Mouse (Mus musculus): ENCODE data around the gene Cd6.

The Cd6 gene

GRCm38 (mm10) chr19:10839010-10839892 is 9.4 kb upstream of the Cd6 start, which contains the start of gene Slc15a3:
Gene Slc15a3, plus strand, starts transcription at chr19:10839727.
- no peak for DNase-seq (ENCODE audit: low spot score)

DNA sequence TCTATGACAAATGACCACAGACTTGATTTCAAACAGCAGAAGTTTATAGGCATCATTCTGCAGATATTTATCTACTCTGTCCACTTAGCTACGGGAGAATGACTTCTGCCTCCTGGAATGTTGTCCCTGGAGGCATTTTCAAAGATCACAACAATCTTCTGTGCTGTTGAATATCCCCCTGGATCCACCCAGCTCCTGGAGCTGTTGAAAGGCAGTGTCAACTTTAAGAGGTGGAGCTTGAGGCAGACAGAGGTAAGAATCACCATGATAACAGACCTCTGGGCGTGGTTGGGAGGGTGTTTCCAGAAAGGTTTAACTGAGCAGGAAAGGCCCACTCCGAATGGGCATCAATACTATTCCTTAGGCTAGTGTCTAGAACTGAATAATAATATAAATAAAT is 5.8 kb upstream of the Cd6 start:
- DNase-seq (ENCODE audit: low spot score): no peak

- DNase-seq (ENCODE audit: low spot score): no peak
Measured at GRCm38 (mm10) chr19:10833611-10834010, 3.8 kb upstream of the Cd6 start.

DNA sequence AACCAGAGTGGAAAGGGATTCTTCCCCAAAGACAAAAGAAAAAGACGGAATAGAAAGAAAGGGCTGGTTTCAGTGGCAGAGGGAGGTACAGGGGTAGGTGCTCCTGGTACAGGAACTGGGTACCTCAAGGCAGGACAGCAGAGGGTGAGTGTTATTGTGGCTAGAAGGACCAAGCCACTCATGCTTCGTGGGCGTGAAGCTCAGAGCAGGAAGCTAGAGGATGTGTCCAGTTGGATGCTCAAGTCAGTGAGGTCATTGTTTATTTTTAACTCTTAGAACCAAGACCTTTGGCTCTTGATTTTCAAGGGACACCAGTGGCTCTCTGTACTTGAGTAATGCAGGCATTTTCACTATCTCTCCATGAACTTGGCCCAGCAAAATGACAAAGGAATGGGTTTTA is 2.2 kb upstream of the Cd6 start:
- no peak for DNase-seq (ENCODE audit: low spot score)

GRCm38 (mm10) chr19:10831424-10831823 is 1.6 kb upstream of the Cd6 start:
- peak; percentile 63 for DNase-seq (ENCODE audit: low spot score)

DNA sequence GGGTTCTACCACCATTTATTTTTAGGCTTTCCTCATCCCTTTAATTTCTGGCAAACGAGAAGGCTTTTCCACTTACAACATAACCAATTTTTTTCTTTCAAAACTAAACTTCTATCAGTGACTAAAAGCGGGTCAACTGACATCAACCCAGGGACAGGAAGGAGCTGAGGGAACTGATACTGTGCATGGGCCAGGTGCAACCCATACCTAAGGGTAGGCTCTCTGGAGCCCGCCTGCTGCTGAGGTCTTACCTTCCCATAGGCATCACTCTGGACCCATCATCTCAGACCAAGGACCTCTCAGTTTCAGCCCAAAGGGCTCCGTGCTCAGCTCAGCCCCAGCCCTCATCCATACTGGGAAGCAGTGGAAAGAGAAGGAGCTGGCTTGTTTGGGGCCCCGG is 1.5 kb downstream of the Cd6 start:
- no peak for DNase-seq (ENCODE audit: low spot score)

- DNase-seq (ENCODE audit: low spot score): no peak
Measured at GRCm38 (mm10) chr19:10824061-10824460, 5.8 kb downstream of the Cd6 start.

- DNase-seq (ENCODE audit: low spot score): no peak
Measured at GRCm38 (mm10) chr19:10822534-10822933, 7.3 kb downstream of the Cd6 start.

DNA sequence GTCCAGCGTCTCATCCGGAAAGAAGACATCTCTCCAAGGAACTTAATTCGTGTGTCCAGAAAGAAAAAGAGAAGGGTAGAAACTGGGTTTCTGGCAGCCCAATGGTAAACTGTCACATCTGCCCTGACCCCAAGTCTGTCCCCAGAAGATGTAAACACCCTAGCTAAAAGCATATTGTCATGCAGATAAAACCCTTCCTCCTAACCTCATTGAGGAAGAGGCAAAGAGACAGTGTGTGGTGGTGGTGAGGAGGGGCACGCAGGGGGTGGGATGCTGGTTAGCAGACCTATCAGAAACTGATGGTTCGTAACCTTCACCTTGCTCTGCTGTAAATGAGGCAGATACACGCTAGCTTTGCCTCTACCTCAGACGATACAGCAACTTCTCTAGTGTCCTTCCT is 8.5 kb downstream of the Cd6 start:
- no peak for DNase-seq (ENCODE audit: low spot score)

GRCm38 (mm10) chr19:10818217-10818946 is 11.5 kb downstream of the Cd6 start:
- peak; percentile 28 for DNase-seq (ENCODE audit: low spot score)

- no peak for DNase-seq (ENCODE audit: low spot score)
Measured at GRCm38 (mm10) chr19:10816462-10816861, 13.4 kb downstream of the Cd6 start.

GRCm38 (mm10) chr19:10815871-10816270 is 14.0 kb downstream of the Cd6 start:
- DNase-seq (ENCODE audit: low spot score): no peak

DNA sequence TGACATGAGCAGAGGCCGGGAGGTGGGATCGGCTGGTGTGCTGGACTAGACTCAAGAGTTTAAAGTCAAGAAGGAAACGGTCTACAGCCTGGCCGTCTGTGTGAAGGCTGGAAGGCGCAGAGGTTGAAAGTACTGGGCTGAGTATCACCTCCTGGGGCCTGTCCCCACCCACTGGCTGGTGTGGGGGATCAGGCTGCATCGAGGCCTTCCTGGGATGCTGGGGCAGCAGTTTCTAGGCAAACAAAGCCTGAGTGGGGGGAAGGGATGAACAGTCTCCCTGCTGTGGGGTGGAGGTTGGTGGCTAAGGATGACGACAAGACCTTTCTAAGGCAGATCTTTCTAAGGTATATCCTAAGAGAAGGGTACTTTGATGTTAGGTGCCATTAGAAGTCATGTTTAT is 16.0 kb downstream of the Cd6 start:
- DNase-seq (ENCODE audit: low spot score): no peak

DNA sequence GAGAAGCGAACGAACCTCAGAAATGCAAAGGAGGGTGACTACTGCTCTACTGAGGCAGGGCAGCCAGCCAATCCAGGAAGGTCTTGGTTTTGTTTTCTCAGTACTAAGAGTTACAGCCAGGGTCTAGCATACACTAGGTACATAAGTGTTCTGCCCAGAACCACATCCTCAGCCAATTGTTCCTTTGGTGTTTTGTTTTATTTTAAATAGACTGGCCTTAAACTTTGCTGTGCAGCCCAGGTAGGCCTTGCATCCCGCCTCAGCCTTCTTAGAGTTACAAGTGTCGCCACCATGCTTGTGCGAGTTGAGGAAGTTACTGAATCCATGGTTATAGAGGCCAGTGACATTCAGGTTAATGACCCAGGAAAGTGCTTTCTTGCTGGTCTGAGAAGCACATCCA is 16.8 kb downstream of the Cd6 start:
- no peak for DNase-seq (ENCODE audit: low spot score)

DNA sequence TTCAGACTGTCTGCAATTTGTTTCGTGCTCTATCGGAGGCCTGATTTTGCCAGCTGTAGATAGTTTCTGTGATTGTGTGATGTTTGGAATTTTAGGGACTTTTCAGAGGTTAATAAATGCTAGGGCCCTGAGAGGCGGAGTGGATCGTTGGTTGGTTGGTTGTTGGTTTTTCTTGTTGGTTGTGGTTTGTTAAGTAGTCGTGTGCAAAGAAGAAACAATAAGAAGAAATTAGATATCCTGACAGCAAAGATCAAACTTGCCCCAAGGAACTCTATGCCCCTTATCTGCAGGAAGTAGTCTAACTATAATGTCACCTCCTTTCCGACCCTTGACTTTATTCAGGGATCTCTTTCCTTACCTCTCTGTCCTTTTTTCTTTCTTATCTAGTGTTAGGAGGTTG is 18.4 kb downstream of the Cd6 start:
- no peak for DNase-seq (ENCODE audit: low spot score)

GRCm38 (mm10) chr19:10810176-10810492 is 19.7 kb downstream of the Cd6 start:
- no peak for DNase-seq (ENCODE audit: low spot score)

GRCm38 (mm10) chr19:10809428-10810175 is 20.3 kb downstream of the Cd6 start:
- no peak for DNase-seq (ENCODE audit: low spot score)

DNA sequence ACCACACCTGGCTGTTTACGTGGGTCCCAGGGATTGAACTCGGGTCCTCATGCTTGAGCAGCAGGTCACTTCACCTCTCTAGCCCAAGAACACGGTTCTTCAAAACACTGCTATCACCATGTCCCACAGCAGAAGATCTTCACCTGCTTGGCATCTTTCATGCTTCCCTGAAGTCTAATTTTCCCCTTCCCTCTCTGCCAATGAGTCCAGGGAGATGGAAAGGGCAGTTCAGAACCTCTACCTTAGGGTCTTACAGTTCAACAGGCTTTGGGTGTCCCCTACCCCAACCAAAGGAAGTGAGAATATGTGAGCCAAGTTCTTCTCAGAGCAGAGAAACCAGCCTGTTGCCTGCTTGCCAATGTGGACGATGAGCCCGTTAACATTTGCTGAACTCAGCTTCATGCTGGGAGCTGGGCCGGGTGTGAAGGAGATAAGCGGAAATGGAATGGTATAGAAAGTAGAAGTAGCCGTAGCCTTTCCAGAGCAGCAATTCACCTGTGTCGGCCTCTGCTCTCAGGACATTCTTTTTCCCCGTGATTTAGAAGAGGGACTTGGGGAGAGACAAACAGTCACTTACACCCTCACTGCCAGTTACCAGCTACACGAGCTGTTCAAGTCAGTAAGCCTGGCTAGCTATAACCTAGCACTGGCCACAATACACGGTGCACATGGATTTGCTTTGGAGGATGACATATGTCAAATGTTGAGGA is 21.2 kb downstream of the Cd6 start:
- DNase-seq (ENCODE audit: low spot score): no peak

GRCm38 (mm10) chr19:10805661-10806285 is 24.1 kb downstream of the Cd6 start:
- no peak for DNase-seq (ENCODE audit: low spot score)

DNA sequence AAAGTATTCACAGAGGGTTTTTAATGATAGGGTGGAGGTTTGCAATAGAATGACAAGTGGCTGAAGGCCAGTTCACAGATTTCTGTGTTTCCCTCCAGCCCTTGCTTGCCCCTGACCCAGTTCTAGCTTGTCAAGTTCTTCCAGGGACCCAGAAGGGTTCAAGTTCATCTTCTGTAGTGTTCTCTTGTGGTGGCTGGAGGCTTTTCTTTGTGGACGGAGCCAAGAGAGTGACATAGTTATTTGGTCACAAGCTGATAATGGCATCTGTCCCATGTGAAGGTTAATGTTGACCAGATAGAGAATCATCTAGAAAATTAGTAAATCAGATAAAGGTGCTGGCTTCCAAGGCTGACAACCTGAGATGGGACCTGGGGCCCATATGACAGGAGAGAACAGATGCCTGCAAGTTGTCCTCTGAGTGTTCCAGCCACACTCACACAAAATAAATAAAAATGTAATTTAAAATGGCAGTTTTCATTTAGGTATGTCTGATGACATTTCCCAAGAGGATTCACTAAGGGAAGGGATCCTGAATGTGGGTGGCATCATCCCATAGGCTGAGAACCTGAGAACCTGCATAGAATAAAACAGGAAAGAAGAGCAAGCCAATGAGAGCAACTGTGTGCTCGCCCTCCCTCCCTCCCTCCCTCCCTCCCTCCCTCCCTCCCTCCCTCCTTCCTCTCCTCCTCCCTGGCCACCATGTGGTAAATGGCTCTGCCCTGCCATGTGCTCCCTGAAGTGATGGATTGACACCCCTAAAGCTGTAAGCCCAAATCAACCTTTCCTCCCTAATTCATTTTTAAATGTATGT is 24.8 kb downstream of the Cd6 start:
- DNase-seq (ENCODE audit: low spot score): no peak

DNA sequence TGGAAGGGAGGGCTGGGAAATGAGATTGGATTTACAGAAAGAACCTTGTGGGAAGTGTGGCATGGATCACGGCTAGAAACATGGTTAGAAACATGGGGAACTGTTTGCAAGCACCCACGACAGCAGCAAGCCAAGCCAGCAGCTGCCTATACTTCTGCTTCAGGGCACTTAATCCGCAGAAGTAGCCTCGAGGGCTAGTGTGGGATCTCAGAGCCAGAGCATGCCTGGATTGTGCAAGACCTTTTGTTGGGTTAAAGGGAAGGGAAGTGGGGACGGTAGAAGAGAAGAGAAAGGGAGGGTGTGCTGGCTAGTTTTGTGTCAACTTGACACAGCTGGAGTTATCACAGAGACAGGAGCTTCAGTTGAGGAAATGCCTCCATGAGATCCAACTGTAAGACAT is 26.1 kb downstream of the Cd6 start:
- no peak for DNase-seq (ENCODE audit: low spot score)
